Mouse (Mus musculus): ENCODE results near the gene Tmie. TPM values are rescaled to one million over a fixed set of nuclear protein-coding genes. Genes with fewer than 3 reads are reported as not detected.

Gene Tmie
- polyA plus RNA-seq (2015; fragmentation: Nextera tagmentation; extraction: Ambion mirVana) = 0.16 and 0.20 TPM in 2 replicates

GRCm38 (mm10) chr9:110879998-110880561, at the start of gene Tmie:
Tmie (minus strand) TSS chr9:110880113.
- peak within 1 kb of the TSS; percentile 72 for H3K4me3 ChIP-seq
- H3K4me2 ChIP-seq = peak within 1 kb of the TSS; percentile 97
- ATAC-seq (ENCODE audit: extremely low read depth, insufficient number of reproducible peaks, low FRiP score, low TSS enrichment) = peak; percentile 18; the same call in 1 of the 2 replicates
- H3K9ac ChIP-seq = peak within 1 kb of the TSS; percentile 82
- under 1% methylated on average over 56 of the region's 57 CpGs for WGBS
- H3K27ac ChIP-seq (replicated peaks) = no peak within 1 kb of the TSS
- peaks cover 61% of the 10 kb centered on the region for H3K27me3 ChIP-seq (replicated peaks)
- no peaks in the 10 kb centered on the region for H3K9me3 ChIP-seq
- H3K4me1 ChIP-seq = peaks cover 31% of the 10 kb centered on the region
- no peaks in the 10 kb centered on the region for H3K36me3 ChIP-seq

DNA sequence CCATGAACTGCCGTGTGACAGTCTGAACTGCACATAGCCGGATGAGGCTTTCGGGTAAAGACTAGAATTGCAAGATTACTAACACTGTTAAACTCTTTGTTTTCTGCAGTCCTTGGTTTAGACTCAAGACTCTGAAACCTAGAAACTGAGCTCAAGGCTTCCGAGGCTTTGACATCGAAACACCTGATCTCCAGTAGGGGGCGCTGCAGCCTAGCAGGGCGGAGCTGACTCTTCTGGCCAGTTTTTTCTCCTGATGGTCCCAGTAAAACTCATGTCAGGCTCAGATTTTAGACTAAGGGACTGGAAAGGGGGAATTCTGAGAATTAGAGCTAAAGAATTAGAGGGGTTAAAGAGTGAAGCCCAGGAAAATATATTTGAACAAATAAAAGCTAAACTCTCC, 42.8 kb upstream of the Tmie start:
- H3K9ac ChIP-seq = peak overlapping the region; percentile 37; the same call in 1 of the 2 replicates
- WGBS = 8% methylated on average over 7 of the region's 7 CpGs
- no peak for ATAC-seq (ENCODE audit: extremely low read depth, insufficient number of reproducible peaks, low FRiP score, low TSS enrichment)

GRCm38 (mm10) chr9:110920665-110921419, 40.9 kb upstream of the Tmie start:
- no peak overlapping the region for H3K4me3 ChIP-seq
- H3K4me2 ChIP-seq = no peak overlapping the region
- no peak overlapping the region for H3K9ac ChIP-seq
- H3K4me1 ChIP-seq = no peaks in the 10 kb centered on the region
- no peak for ATAC-seq (ENCODE audit: extremely low read depth, insufficient number of reproducible peaks, low FRiP score, low TSS enrichment)
- no peaks in the 10 kb centered on the region for H3K9me3 ChIP-seq
- 0 out of 2 replicates have a peak, but pooled peaks cover 2% of the 10 kb centered on the region for H3K27me3 ChIP-seq (replicated peaks)
- H3K36me3 ChIP-seq = no peaks in the 10 kb centered on the region
- WGBS = 67% methylated on average over 15 of the region's 15 CpGs
- H3K27ac ChIP-seq (replicated peaks) = no peak overlapping the region

More for the DNA sequence above, 42.8 kb upstream of the Tmie start:
- H3K4me1 ChIP-seq = no peaks in the 10 kb centered on the region; the same call in 1 of the 2 replicates
- H3K4me3 ChIP-seq = no peak overlapping the region
- H3K9me3 ChIP-seq = no peaks in the 10 kb centered on the region
- H3K4me2 ChIP-seq = 0 out of 2 replicates have a peak overlapping the region, but pooled peaks have one; percentile 34
- H3K36me3 ChIP-seq = no peaks in the 10 kb centered on the region
- H3K27me3 ChIP-seq (replicated peaks) = 0 out of 2 replicates have a peak, but pooled peaks cover 2% of the 10 kb centered on the region
- no peak overlapping the region for H3K27ac ChIP-seq (replicated peaks)

- Histone ChIP-seq H3K27me3 (replicated peaks) (no peaks in the 10 kb centered on the region), H3K36me3 (no peaks in the 10 kb centered on the region), H3K4me2 (no peak within 1 kb of the TSS), H3K27ac (replicated peaks) (no peak within 1 kb of the TSS), H3K9ac (no peak within 1 kb of the TSS), H3K4me1 (peaks cover 3% of the 10 kb centered on the region; the same call in 1 of the 2 replicates), H3K9me3 (no peaks in the 10 kb centered on the region), H3K4me3 (no peak within 1 kb of the TSS)
- WGBS = 75% methylated on average over 7 of the region's 7 CpGs
- no peak for ATAC-seq (ENCODE audit: extremely low read depth, insufficient number of reproducible peaks, low FRiP score, low TSS enrichment)
Observed at GRCm38 (mm10) chr9:110916786-110917185, 36.9 kb upstream of the Tmie start, which contains the start of gene Fam240a. Fam240a (minus strand) TSS chr9:110916861.

GRCm38 (mm10) chr9:110915466-110915865, 35.6 kb upstream of the Tmie start:
- Histone ChIP-seq H3K9ac (no peak overlapping the region), H3K4me3 (no peak overlapping the region), H3K4me2 (no peak overlapping the region), H3K4me1 (peaks cover 3% of the 10 kb centered on the region; the same call in 1 of the 2 replicates), H3K9me3 (no peaks in the 10 kb centered on the region), H3K27ac (replicated peaks) (no peak overlapping the region), H3K36me3 (no peaks in the 10 kb centered on the region), H3K27me3 (replicated peaks) (no peaks in the 10 kb centered on the region)
- ATAC-seq (ENCODE audit: extremely low read depth, insufficient number of reproducible peaks, low FRiP score, low TSS enrichment) = no peak
- 58% methylated on average over 8 of the region's 8 CpGs for WGBS

GRCm38 (mm10) chr9:110914631-110915236, 34.8 kb upstream of the Tmie start:
- Histone ChIP-seq H3K4me3 (no peak overlapping the region), H3K4me2 (peak overlapping the region; percentile 38; the same call in 1 of the 2 replicates), H3K36me3 (no peaks in the 10 kb centered on the region), H3K9ac (no peak overlapping the region), H3K4me1 (peaks cover 3% of the 10 kb centered on the region; the same call in 1 of the 2 replicates), H3K9me3 (no peaks in the 10 kb centered on the region), H3K27ac (replicated peaks) (no peak overlapping the region), H3K27me3 (replicated peaks) (no peaks in the 10 kb centered on the region)
- no peak for ATAC-seq (ENCODE audit: extremely low read depth, insufficient number of reproducible peaks, low FRiP score, low TSS enrichment)
- WGBS = 41% methylated on average over 21 of the region's 21 CpGs

DNA sequence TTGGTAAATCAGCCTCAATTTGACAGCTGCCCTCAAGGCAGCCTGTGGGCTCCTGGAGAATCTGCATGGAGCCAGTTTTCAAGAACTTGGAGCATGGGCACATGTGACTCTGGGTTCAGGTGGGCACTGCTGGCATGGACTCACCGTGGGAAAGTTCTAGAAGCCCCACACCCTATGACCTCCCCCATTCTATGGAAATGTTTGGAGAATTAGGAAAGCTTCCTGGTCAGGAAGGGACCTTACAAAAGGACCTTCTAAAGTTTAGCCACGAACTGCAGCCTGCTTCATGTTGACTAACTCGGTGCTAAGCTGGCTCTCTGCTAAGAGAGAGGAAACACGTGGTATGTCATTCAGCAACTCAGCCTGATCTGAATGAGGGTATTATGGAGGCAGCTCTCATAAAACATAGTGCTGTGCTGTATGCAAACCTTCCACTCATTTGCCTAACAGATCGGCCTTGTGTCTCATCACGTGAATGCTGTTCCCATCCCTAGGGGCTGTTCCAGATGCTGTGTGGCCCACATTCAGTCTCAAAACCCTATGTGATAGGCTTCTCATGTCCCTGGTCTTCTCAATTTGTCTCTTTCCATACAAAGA, 29.6 kb upstream of the Tmie start:
- Histone ChIP-seq H3K9me3 (peaks cover 4% of the 10 kb centered on the region; the same call in 1 of the 2 replicates), H3K4me1 (no peaks in the 10 kb centered on the region), H3K27ac (replicated peaks) (no peak overlapping the region), H3K27me3 (replicated peaks) (no peaks in the 10 kb centered on the region), H3K4me3 (no peak overlapping the region), H3K4me2 (no peak overlapping the region), H3K9ac (no peak overlapping the region), H3K36me3 (no peaks in the 10 kb centered on the region)
- no peak for ATAC-seq (ENCODE audit: extremely low read depth, insufficient number of reproducible peaks, low FRiP score, low TSS enrichment)
- 64% methylated on average over 6 of the region's 6 CpGs for WGBS

- Histone ChIP-seq H3K4me1 (no peaks in the 10 kb centered on the region), H3K9ac (no peak overlapping the region), H3K9me3 (peaks cover 4% of the 10 kb centered on the region; the same call in 1 of the 2 replicates), H3K4me2 (no peak overlapping the region), H3K36me3 (no peaks in the 10 kb centered on the region), H3K27ac (replicated peaks) (no peak overlapping the region), H3K4me3 (no peak overlapping the region), H3K27me3 (replicated peaks) (no peaks in the 10 kb centered on the region)
- no peak for ATAC-seq (ENCODE audit: extremely low read depth, insufficient number of reproducible peaks, low FRiP score, low TSS enrichment)
- 85% methylated on average over 3 of the region's 3 CpGs for WGBS
Observed at GRCm38 (mm10) chr9:110908631-110909016, 28.7 kb upstream of the Tmie start.

DNA sequence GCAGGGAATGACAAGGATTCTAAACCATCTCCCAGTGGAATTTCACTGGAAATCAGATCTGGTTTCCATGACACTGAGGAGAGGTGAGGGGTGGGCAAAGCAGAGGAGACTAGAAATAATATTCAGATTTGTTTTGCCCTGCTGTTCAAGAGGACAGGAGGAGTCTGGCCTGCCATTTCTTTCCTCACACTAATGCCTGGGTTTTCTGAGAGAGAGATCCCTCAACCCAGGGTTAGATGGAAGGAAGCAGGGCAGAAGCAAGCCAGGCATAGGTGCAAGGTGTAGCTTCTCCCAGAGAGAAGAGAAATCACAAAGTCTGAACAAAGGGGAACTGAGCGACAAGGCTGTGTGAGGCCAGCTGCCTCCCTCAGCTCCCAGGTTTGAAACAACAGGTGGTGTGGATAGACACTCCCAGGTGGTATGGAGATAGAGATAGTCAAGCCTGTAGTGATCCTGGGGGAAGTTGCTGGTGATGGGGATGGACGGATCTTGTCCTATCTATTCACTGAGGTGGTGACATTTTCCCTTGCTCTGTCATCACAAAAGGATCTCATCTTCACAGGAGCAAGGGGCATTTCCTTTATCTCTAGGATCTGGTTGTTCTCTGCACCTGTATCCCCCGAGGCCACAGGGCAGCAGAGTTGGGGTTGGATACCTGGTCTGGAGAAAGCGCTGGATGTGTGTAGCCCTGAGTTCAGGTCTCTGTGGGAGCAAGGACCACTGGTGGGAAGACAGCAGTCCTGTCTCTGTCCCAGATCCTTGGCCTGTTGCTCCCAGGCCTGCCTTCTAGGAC, 28.1 kb upstream of the Tmie start:
- no peak for ATAC-seq (ENCODE audit: extremely low read depth, insufficient number of reproducible peaks, low FRiP score, low TSS enrichment)
- Histone ChIP-seq H3K9ac (no peak overlapping the region), H3K27me3 (replicated peaks) (no peaks in the 10 kb centered on the region)

DNA sequence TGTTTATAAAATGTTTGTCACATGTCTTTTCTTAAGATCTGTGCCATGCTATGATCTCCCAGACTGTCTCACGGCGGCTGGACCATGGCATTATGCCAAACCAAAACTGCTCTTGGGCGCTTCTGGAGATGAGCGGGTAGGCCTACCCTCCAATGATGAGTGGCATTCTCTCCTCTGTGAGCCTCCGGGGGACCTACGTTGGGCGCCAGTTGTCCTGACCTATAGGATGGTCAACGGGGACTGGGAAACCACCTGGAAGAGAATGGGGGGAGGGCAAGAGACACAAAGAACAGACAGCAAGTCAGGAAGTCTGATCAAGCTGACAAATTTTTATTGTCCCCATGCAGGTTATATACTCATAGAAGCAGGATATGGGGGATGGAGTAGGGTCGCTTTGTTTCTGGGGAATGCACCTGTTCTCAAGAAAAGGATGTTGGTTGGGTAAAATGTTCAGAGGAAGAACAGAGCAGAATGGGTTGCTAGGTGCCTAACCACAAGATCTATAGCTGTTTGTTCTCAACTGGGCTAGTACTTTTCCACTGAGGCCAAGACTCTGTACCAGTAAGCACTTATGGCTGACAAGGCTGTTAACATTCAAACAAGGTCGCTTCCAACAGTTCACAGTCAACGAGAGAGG, 27.4 kb upstream of the Tmie start:
- ATAC-seq (ENCODE audit: extremely low read depth, insufficient number of reproducible peaks, low FRiP score, low TSS enrichment) = no peak

More for the DNA sequence above, 28.1 kb upstream of the Tmie start:
- Histone ChIP-seq H3K4me2 (no peak overlapping the region), H3K36me3 (no peaks in the 10 kb centered on the region), H3K4me3 (no peak overlapping the region), H3K27ac (replicated peaks) (no peak overlapping the region), H3K4me1 (no peaks in the 10 kb centered on the region), H3K9me3 (peaks cover 4% of the 10 kb centered on the region; the same call in 1 of the 2 replicates)
- 65% methylated on average over 4 of the region's 4 CpGs for WGBS

More for the DNA sequence above, 27.4 kb upstream of the Tmie start:
- no peaks in the 10 kb centered on the region for H3K27me3 ChIP-seq (replicated peaks)
- peaks cover 4% of the 10 kb centered on the region; the same call in 1 of the 2 replicates for H3K9me3 ChIP-seq
- no peaks in the 10 kb centered on the region for H3K36me3 ChIP-seq
- H3K4me1 ChIP-seq = peaks cover 1% of the 10 kb centered on the region; the same call in 1 of the 2 replicates
- no peak overlapping the region for H3K4me2 ChIP-seq
- H3K27ac ChIP-seq (replicated peaks) = no peak overlapping the region
- no peak overlapping the region for H3K4me3 ChIP-seq
- H3K9ac ChIP-seq = no peak overlapping the region
- 84% methylated on average over 11 of the region's 11 CpGs for WGBS
